Mouse (Mus musculus): ENCODE measurements around the gene Pcbp3. TPM values are rescaled to one million over a fixed set of nuclear protein-coding genes. Genes with fewer than 3 reads are reported as not detected.

Gene Pcbp3
- polyA plus RNA-seq, 1 experiment from 2014 or later, result 53.0 TPM

DNA sequence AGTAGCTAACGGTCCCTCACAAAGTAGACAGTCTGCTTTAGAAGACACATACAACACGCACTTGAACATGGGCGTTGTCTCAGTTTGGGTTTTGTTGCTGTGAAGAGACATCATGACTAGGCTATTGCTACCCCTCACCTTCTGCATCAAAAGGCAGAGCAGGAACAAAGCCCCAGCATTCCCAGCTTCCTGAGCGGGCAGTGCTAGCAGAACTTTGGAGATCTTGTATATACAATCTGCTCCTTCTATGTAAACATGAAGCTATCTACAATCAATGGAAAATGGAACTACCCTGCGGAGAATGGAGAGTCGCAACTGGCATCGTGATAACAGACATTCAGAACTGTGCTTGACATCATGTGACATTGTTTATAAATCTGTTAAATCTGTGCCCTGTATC lies 9.3 kb upstream of the Pcbp3 start:
- Histone ChIP-seq H3K4me2 (no peak overlapping the region), H3K27ac (no peak overlapping the region), H3K36me3 (no peaks in the 10 kb centered on the region), H3K9me3 (replicated peaks) (no peaks in the 10 kb centered on the region), H3K27me3 (no peaks in the 10 kb centered on the region), H3K9ac (no peak overlapping the region), H3K4me3 (replicated peaks) (no peak overlapping the region), H3K4me1 (no peaks in the 10 kb centered on the region)
- 92% methylated on average over 7 of the region's 7 CpGs for WGBS
- ATAC-seq (replicated peaks; ENCODE audit: low FRiP score), result no peak

DNA sequence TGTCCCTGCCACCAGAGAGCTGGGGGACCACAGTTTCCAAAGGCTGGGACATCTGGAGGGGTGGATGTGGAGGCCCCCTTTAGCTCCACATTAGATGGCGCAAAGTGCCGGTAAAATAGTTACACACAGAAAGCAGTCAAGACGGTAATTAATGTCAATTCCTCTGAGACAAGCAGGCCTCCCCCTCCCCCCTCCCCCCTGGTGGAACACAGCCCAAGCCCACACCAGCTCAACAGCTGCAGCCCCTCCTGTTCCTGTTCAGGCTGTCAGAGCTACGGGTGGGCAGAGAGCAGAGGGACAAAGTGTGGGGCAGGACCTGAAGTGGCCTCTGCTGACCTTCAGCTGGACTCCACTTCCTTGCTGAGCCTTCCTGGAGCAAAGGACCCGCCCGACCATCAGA lies 2.7 kb upstream of the Pcbp3 start:
- H3K9me3 ChIP-seq (replicated peaks), result no peaks in the 10 kb centered on the region
- H3K4me1 ChIP-seq, result peaks cover 44% of the 10 kb centered on the region
- peak overlapping the region; percentile 82 for H3K27ac ChIP-seq
- 0% methylated on average over 6 of the region's 6 CpGs for WGBS
- H3K36me3 ChIP-seq, result no peaks in the 10 kb centered on the region
- H3K27me3 ChIP-seq, result 0 out of 2 replicates have a peak, but pooled peaks cover 4% of the 10 kb centered on the region
- peak overlapping the region; percentile 29 for H3K4me2 ChIP-seq
- H3K9ac ChIP-seq, result no peak overlapping the region; the same call in 1 of the 2 replicates
- H3K4me3 ChIP-seq (replicated peaks), result no peak overlapping the region
- ATAC-seq (replicated peaks; ENCODE audit: low FRiP score), result no peak

DNA sequence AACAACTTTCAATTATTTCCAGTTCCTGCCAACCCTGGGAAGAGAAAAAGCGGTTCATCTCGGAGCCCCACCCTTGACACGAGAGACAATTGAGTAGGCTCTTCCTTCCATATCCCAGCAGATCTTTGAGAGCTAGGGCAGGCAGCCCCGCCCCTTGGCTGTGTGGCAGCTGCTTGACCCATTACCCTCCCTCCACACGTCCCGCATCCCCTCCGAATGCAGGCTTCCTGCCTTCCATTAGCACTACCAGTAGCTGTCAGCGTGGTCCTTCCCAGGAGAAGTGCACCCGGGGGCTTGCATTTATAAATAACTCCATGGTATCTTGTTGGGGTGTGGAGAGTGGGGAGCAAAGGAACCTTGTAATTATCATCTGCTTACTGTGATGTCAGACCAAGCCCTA lies 2.3 kb upstream of the Pcbp3 start:
- ATAC-seq (replicated peaks; ENCODE audit: low FRiP score), result no peak
- H3K4me3 ChIP-seq (replicated peaks), result no peak overlapping the region
- peaks cover 44% of the 10 kb centered on the region for H3K4me1 ChIP-seq
- H3K27ac ChIP-seq, result peak overlapping the region; percentile 82
- 0 out of 2 replicates have a peak, but pooled peaks cover 4% of the 10 kb centered on the region for H3K27me3 ChIP-seq
- H3K9ac ChIP-seq, result no peak overlapping the region; the same call in 1 of the 2 replicates
- WGBS, result 13% methylated on average over 9 of the region's 9 CpGs
- peak overlapping the region; percentile 29 for H3K4me2 ChIP-seq
- H3K9me3 ChIP-seq (replicated peaks), result no peaks in the 10 kb centered on the region
- H3K36me3 ChIP-seq, result no peaks in the 10 kb centered on the region

DNA sequence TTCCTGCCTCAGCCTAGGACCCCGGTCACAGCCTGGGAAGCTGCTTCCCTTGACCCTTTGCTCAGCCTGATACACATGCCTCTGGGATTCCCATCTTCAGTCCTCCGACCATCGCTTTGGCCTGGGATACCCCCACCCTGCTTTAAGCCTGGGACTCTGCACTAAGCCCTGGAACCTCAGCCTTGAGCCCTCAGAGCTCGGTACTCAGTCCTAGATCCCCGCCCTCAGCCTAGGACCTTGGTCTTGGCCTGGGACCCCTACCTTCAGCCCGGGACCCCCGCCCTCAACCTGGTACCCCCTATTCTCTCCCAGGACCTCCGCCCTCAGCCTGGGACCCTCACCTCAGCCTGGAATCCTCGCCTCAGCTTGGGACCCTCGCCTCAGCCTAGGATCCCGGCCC lies 531 bp downstream of the Pcbp3 start:
- H3K36me3 ChIP-seq, result no peaks in the 10 kb centered on the region
- 7% methylated on average over 11 of the region's 11 CpGs for WGBS
- H3K9me3 ChIP-seq (replicated peaks), result no peaks in the 10 kb centered on the region
- peak; percentile 3; the same call in 1 of the 2 replicates for ATAC-seq (replicated peaks; ENCODE audit: low FRiP score)
- peak overlapping the region; percentile 74; the same call in 1 of the 2 replicates for H3K27ac ChIP-seq
- peak overlapping the region; percentile 99 for H3K4me2 ChIP-seq
- peak overlapping the region; percentile 81 for H3K9ac ChIP-seq
- peak overlapping the region; percentile 78 for H3K4me3 ChIP-seq (replicated peaks)
- H3K4me1 ChIP-seq, result peaks cover 50% of the 10 kb centered on the region
- 0 out of 2 replicates have a peak, but pooled peaks cover 4% of the 10 kb centered on the region for H3K27me3 ChIP-seq

DNA sequence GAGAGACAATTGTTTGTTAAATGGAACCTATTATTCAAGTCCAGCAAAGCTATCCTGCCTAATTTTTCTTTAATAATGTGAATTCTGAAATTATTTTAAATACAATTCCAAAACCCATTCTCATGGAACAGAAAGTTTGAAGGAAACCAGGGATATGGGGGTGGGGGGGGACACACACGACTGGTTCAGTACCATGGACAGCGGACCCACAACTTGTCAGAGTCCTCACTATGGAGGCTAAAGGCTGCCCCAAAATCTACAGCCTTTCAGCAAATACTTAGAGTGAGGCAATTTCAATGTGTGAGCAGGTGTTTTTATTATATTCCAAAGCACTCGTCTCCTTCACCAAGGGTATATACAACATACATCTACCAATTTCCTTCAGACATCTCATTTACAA lies 3.5 kb downstream of the Pcbp3 start:
- 53% methylated on average over 3 of the region's 3 CpGs for WGBS

DNA sequence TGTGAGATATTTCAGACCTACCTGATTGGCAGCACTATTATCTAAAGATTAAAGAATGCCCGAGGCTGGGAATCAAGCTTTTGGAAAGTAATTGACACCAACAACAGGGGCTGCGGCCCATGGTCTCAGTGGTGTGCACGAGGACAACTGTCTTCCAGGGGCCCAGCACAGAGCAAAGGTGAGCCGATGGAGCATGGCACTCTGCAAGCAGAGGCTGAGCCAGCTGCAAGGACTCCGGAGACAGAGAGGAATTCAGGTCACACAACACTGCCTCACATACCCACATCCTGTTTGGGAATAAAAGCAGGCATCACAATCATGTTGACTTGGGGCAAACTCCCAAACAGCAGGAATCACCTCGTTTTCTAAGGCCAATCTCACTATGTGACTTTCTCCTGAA lies 5.5 kb downstream of the Pcbp3 start:
- H3K9me3 ChIP-seq (replicated peaks), result no peaks in the 10 kb centered on the region
- 27% methylated on average over 6 of the region's 6 CpGs for WGBS
- H3K4me1 ChIP-seq, result peaks cover 17% of the 10 kb centered on the region
- no peak overlapping the region for H3K4me3 ChIP-seq (replicated peaks)
- H3K36me3 ChIP-seq, result no peaks in the 10 kb centered on the region
- H3K9ac ChIP-seq, result no peak overlapping the region
- no peak overlapping the region for H3K4me2 ChIP-seq
- peak; percentile 92 for ATAC-seq (replicated peaks; ENCODE audit: low FRiP score)
- peak overlapping the region; percentile 54 for H3K27ac ChIP-seq
- H3K27me3 ChIP-seq, result no peaks in the 10 kb centered on the region

More for the DNA sequence above, 3.5 kb downstream of the Pcbp3 start:
- Histone ChIP-seq H3K4me3 (replicated peaks) (no peak overlapping the region), H3K4me2 (no peak overlapping the region), H3K36me3 (no peaks in the 10 kb centered on the region), H3K4me1 (peaks cover 27% of the 10 kb centered on the region), H3K9me3 (replicated peaks) (no peaks in the 10 kb centered on the region), H3K9ac (no peak overlapping the region), H3K27me3 (no peaks in the 10 kb centered on the region), H3K27ac (no peak overlapping the region)
- ATAC-seq (replicated peaks; ENCODE audit: low FRiP score), result no peak

DNA sequence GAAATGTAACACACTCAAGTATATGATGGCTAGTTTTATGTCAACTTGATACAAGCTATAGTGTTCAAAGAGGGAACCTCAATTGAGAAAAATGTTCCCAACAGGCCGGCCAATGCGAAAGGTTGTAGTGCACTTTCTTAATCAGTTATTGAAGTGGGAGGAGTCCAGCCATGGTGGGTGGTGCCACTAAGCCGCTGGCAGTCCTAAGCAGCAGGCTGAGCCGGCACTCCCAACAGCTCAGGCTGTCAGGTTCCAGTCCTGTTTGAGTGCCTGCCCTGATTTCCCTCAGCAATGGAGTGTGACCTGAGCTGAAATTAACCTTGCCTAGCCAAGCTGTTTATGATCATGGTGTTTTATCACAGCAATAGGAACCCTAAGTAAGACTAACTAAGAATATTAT lies 20.6 kb downstream of the Pcbp3 start:
- ATAC-seq (replicated peaks; ENCODE audit: low FRiP score), result 0 out of 2 replicates have a peak, but pooled peaks have one; percentile 49
- no peak overlapping the region for H3K27ac ChIP-seq
- 42% methylated on average over 4 of the region's 4 CpGs for WGBS

DNA sequence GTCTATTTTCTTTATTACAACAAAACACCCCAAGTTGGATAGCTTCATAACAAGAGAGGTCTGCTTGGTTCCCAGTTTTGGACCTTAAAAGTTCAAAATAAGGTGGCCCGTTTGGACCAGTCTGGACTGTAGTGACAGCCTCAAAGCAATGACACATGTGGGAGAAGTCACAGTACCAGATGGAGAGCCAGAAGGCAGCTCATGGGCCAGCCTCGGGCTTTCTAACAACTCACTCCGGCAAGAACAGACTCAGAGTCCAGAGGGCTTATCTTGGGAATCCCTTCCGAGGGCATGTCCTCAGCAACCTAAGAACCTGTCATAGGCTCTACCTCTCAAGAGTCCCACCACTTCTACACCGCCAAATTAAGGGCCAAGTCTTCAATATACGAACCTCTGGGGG lies 24.9 kb downstream of the Pcbp3 start:
- ATAC-seq (replicated peaks; ENCODE audit: low FRiP score), result no peak

More for the DNA sequence above, 20.6 kb downstream of the Pcbp3 start:
- Histone ChIP-seq H3K9me3 (replicated peaks) (no peaks in the 10 kb centered on the region), H3K4me3 (replicated peaks) (no peak overlapping the region), H3K4me1 (peaks cover 3% of the 10 kb centered on the region; the same call in 1 of the 2 replicates), H3K4me2 (no peak overlapping the region), H3K36me3 (no peaks in the 10 kb centered on the region), H3K27me3 (no peaks in the 10 kb centered on the region), H3K9ac (no peak overlapping the region)

DNA sequence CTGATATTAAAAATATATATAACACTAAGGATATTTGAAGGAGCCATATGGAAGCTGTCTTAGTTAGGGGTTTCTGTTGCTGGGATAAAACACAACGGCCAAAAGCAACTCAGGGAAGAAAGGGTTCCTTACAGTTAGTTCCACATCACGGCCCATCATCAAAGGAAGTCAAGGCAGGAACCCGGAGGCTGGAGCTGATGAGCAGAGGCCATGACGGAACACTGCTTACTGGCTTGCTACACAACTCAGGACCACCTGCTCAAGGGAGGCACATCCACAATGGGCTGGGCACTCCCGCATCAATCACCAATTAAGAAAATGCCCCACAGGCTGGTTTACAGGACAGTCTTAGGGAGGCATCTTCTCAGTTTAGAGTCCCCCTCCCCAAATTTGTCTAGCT lies 26.9 kb downstream of the Pcbp3 start:
- WGBS, result 38% methylated on average over 5 of the region's 5 CpGs
- Histone ChIP-seq H3K9me3 (replicated peaks) (no peaks in the 10 kb centered on the region), H3K27me3 (no peaks in the 10 kb centered on the region), H3K27ac (no peak overlapping the region), H3K4me1 (peaks cover 5% of the 10 kb centered on the region; the same call in 1 of the 2 replicates), H3K36me3 (no peaks in the 10 kb centered on the region), H3K9ac (no peak overlapping the region), H3K4me3 (replicated peaks) (no peak overlapping the region), H3K4me2 (no peak overlapping the region)
- ATAC-seq (replicated peaks; ENCODE audit: low FRiP score), result peak; percentile 79; the same call in 1 of the 2 replicates

More for the DNA sequence above, 24.9 kb downstream of the Pcbp3 start:
- Histone ChIP-seq H3K4me1 (peaks cover 6% of the 10 kb centered on the region), H3K9me3 (replicated peaks) (no peaks in the 10 kb centered on the region), H3K4me2 (no peak overlapping the region), H3K27ac (no peak overlapping the region), H3K36me3 (no peaks in the 10 kb centered on the region), H3K4me3 (replicated peaks) (no peak overlapping the region), H3K27me3 (no peaks in the 10 kb centered on the region), H3K9ac (no peak overlapping the region)
- WGBS, result 94% methylated on average over 6 of the region's 6 CpGs

DNA sequence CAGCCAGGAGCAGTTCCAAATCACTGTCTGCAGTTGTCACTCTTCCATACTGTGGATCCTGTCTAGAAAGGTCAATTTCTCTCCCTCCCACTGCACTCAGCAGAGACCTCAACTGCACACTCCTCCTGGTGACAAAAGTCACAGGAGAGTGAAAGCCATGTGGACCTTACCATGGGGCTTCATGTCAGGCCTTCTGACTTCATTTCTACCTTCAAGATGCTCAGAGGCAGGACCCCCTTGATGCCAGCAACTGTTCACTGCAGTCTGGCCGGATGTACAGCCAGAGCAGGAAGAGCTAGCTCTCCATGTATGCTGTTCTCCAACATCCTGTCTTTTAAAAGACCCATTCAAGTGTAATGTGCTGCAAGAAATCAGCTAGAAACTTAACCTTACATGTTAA lies 29.9 kb downstream of the Pcbp3 start:
- WGBS, result 77% methylated on average over 1 of the region's 1 CpGs
- ATAC-seq (replicated peaks; ENCODE audit: low FRiP score), result no peak

DNA sequence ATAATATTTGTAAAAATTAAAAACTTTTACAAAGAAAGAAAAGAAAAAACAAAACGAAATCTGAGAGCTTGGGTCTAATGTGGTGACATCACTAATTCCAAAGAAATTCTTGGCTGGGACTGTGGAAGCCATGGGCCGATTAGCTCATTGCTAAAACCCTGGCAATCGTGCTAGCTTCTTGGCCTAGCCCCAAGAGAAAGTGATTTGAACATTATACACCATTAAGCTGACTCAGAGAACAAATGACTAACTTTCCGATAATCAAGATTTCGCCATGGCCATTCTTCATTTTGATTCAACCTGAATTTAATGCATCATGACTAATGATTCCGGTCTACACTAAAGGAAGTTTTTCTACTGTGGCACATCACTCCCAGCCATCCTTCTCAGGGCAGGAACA lies 30.6 kb downstream of the Pcbp3 start:
- H3K27ac ChIP-seq, result no peak overlapping the region
- H3K27me3 ChIP-seq, result no peaks in the 10 kb centered on the region
- ATAC-seq (replicated peaks; ENCODE audit: low FRiP score), result no peak
- no peak overlapping the region for H3K4me2 ChIP-seq
- WGBS, result 73% methylated on average over 6 of the region's 6 CpGs
- no peak overlapping the region for H3K4me3 ChIP-seq (replicated peaks)
- H3K4me1 ChIP-seq, result peaks cover 5% of the 10 kb centered on the region; the same call in 1 of the 2 replicates
- H3K9me3 ChIP-seq (replicated peaks), result no peaks in the 10 kb centered on the region
- H3K9ac ChIP-seq, result no peak overlapping the region
- no peaks in the 10 kb centered on the region for H3K36me3 ChIP-seq

More for the DNA sequence above, 29.9 kb downstream of the Pcbp3 start:
- Histone ChIP-seq H3K36me3 (no peaks in the 10 kb centered on the region), H3K27me3 (no peaks in the 10 kb centered on the region), H3K9me3 (replicated peaks) (no peaks in the 10 kb centered on the region), H3K4me3 (replicated peaks) (no peak overlapping the region), H3K4me2 (no peak overlapping the region), H3K4me1 (peaks cover 5% of the 10 kb centered on the region; the same call in 1 of the 2 replicates), H3K9ac (no peak overlapping the region), H3K27ac (no peak overlapping the region)

DNA sequence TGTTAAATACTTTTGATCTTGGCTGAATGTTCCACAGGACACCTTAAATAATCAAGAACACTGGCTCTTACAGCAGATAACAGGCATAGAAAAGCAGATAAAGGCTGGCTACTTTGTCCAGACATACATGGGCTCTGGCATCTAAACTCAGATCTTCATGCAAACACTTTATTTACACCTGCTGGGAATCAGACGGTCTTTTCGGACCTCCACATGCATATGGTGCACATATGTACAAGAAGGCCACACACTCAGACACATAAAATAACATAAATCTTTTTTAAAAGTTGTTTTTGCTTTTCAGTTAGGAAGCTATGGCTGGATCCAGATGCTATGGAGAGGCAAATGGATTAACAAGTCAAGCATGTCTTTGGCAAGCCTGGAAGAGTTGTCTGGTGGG lies 37.2 kb downstream of the Pcbp3 start:
- 87% methylated on average over 2 of the region's 2 CpGs for WGBS
- Histone ChIP-seq H3K9ac (no peak overlapping the region), H3K9me3 (replicated peaks) (no peaks in the 10 kb centered on the region; the same call in 1 of the 2 replicates), H3K4me1 (no peaks in the 10 kb centered on the region), H3K4me2 (no peak overlapping the region), H3K36me3 (peaks cover 2% of the 10 kb centered on the region), H3K27me3 (no peaks in the 10 kb centered on the region), H3K4me3 (replicated peaks) (no peak overlapping the region), H3K27ac (no peak overlapping the region)
- no peak for ATAC-seq (replicated peaks; ENCODE audit: low FRiP score)

DNA sequence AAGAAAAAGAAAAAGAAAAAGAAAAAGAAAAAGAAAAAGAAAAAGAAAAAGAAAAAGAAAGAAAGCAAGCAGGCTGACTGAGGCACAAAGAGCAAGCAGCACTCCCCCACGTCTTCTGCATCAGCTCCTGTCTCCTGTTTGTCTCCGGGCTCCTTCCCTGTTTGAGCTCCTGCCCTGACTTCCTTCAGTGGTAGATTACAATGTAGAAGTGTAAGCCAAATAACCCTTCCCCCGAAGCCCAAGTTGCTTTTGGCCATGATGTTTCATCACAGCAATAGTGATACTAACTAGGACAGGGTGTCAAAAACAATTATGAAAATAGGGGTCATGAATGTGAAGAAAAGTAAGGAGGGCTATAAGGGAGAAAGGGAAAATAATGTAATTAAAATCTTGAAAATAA lies 43.6 kb downstream of the Pcbp3 start:
- Histone ChIP-seq H3K4me1 (no peaks in the 10 kb centered on the region), H3K27ac (no peak overlapping the region), H3K9me3 (replicated peaks) (no peaks in the 10 kb centered on the region; the same call in 1 of the 2 replicates), H3K9ac (no peak overlapping the region), H3K4me2 (no peak overlapping the region), H3K36me3 (peaks cover 4% of the 10 kb centered on the region), H3K4me3 (replicated peaks) (no peak overlapping the region), H3K27me3 (no peaks in the 10 kb centered on the region)
- ATAC-seq (replicated peaks; ENCODE audit: low FRiP score), result no peak
- WGBS, result 78% methylated on average over 3 of the region's 3 CpGs

Data from kidney, embryonic 15.5 days (tissue).